Mouse (Mus musculus) limb, embryonic 11.5 days (tissue): ENCODE results near the gene Cyp4f40. TPM values are rescaled to one million over a fixed set of nuclear protein-coding genes. Genes with fewer than 3 reads are reported as not detected.
"Not testable (repeated sequence)": the region's sequence is repeated elsewhere in the genome, so short reads cannot be mapped to it uniquely, and the experiment has no call there.

Source experiments
- ATAC-seq: fragments of 200-750 bp; cut with Nextera tagmentation; 2 replicates; pipeline ENCODE4 v1.8.0; 2017; ENCODE audit warnings: low read depth; ENCODE audit not compliant: insufficient number of reproducible peaks, low FRiP score, low TSS enrichment
- DNase-seq: peaks from one replicate; pipeline ENCODE4 v3.0.0-alpha.2; 2015; ENCODE audit warnings: low spot score
- H3K27ac ChIP-seq: fragments of 300-500 bp; sonication (generic); replicated peaks from 2 replicates; pipeline ENCODE4 v1.5.1; 2014; ENCODE audit warnings: low read depth, mild to moderate bottlenecking, low read length
- H3K27me3 ChIP-seq: fragments of 300-500 bp; sonication (generic); 2 replicates; pipeline ENCODE4 v1.6.1; 2014; ENCODE audit warnings: mild to moderate bottlenecking, low read length, mixed read lengths; ENCODE audit not compliant: control insufficient read depth, insufficient read depth
- H3K36me3 ChIP-seq: fragments of 300-500 bp; sonication (generic); 2 replicates; pipeline ENCODE4 v1.6.1; 2014; ENCODE audit warnings: mild to moderate bottlenecking, low read length, moderate library complexity, mixed read lengths; ENCODE audit not compliant: control insufficient read depth, insufficient read depth
- H3K4me1 ChIP-seq: fragments of 300-500 bp; sonication (generic); 2 replicates; pipeline ENCODE4 v1.6.1; 2014; ENCODE audit warnings: low read length, mixed read lengths; ENCODE audit not compliant: control insufficient read depth, insufficient read depth
- H3K4me2 ChIP-seq: fragments of 300-500 bp; sonication (generic); 2 replicates; pipeline ENCODE4 v1.6.1; 2014; ENCODE audit warnings: low read depth, mild to moderate bottlenecking, moderate library complexity; ENCODE audit not compliant: severe bottlenecking
- H3K4me3 ChIP-seq: fragments of 300-500 bp; sonication (generic); 2 replicates; pipeline ENCODE4 v1.5.1; 2014; ENCODE audit warnings: low read depth, low read length
- H3K9ac ChIP-seq: fragments of 300-500 bp; sonication (generic); 2 replicates; pipeline ENCODE4 v1.6.1; 2014; ENCODE audit warnings: mild to moderate bottlenecking, low read length
- H3K9me3 ChIP-seq: fragments of 300-500 bp; sonication (generic); 2 replicates; pipeline ENCODE4 v1.6.1; 2016; ENCODE audit warnings: low read length; ENCODE audit not compliant: control insufficient read depth
- WGBS: fragments of 180-500 bp; shearing (Covaris S2); extraction: QIAGEN DNeasy Blood & Tissue Kit; methylation state at CpG from one replicate; pipeline ENCODE4 v1.1.7; 2014; 5-methylcytosine and 5-hydroxymethylcytosine counted together
- polyA plus RNA-seq: library from polyadenylated mRNA; unstranded; fragments of >200 nt; fragmentation: Nextera tagmentation; extraction: Ambion mirVana; gene quantifications from 2 replicates; pipeline ENCODE4 v1.2.1, GENCODE M21; 2014

The Cyp4f40 gene
- polyA plus RNA-seq, 1 experiment from 2014 or later = not detected

- H3K4me3 ChIP-seq = peak overlapping the region; percentile 22; the same call in 1 of the 2 replicates
- not testable (repeated sequence) for H3K27ac ChIP-seq, H3K9me3 ChIP-seq, H3K36me3 ChIP-seq, H3K27me3 ChIP-seq, DNase-seq, H3K4me1 ChIP-seq
- H3K4me2 ChIP-seq = peak overlapping the region; percentile 51
- ATAC-seq = 0 out of 2 replicates have a peak, but pooled peaks have one; percentile 17
- WGBS = 79% methylated on average over 9 of the region's 9 CpGs
- H3K9ac ChIP-seq = peak overlapping the region; percentile 32; the same call in 1 of the 2 replicates
Observed at GRCm38 (mm10) chr17:32634242-32634971, 24.3 kb upstream of the Cyp4f40 start.

GRCm38 (mm10) chr17:32634972-32635314 lies 23.8 kb upstream of the Cyp4f40 start:
- DNase-seq (peak; percentile 93), ATAC-seq (0 out of 2 replicates have a peak, but pooled peaks have one; percentile 47)
- Histone ChIP-seq H3K4me3 (peak overlapping the region; percentile 22), H3K27me3 (no peaks in the 10 kb centered on the region), H3K4me1 (no peaks in the 10 kb centered on the region), H3K4me2 (peak overlapping the region; percentile 51), H3K27ac (no peak overlapping the region), H3K36me3 (no peaks in the 10 kb centered on the region), H3K9me3 (no peaks in the 10 kb centered on the region), H3K9ac (peak overlapping the region; percentile 32; the same call in 1 of the 2 replicates)
- WGBS = 1% methylated on average over 17 of the region's 17 CpGs

- Histone ChIP-seq H3K9ac (no peak overlapping the region), H3K4me2 (no peak overlapping the region)
Observed at GRCm38 (mm10) chr17:32636341-32636740, 22.4 kb upstream of the Cyp4f40 start.

GRCm38 (mm10) chr17:32637151-32637550 lies 21.5 kb upstream of the Cyp4f40 start:
- WGBS = 84% methylated on average over 2 of the region's 2 CpGs
- H3K27ac ChIP-seq = no peak overlapping the region
- H3K4me2 ChIP-seq = no peak overlapping the region
- no peak for ATAC-seq
- DNase-seq = no peak
- H3K4me3 ChIP-seq = no peak overlapping the region
- no peaks in the 10 kb centered on the region for H3K36me3 ChIP-seq
- H3K9ac ChIP-seq = no peak overlapping the region
- H3K9me3 ChIP-seq = no peaks in the 10 kb centered on the region
- H3K4me1 ChIP-seq = no peaks in the 10 kb centered on the region
- no peaks in the 10 kb centered on the region for H3K27me3 ChIP-seq

More at GRCm38 (mm10) chr17:32636341-32636740, 22.4 kb upstream of the Cyp4f40 start:
- Histone ChIP-seq H3K27ac (no peak overlapping the region), H3K9me3 (no peaks in the 10 kb centered on the region), H3K4me1 (no peaks in the 10 kb centered on the region), H3K27me3 (no peaks in the 10 kb centered on the region), H3K4me3 (no peak overlapping the region), H3K36me3 (no peaks in the 10 kb centered on the region)
- ATAC-seq (no peak), DNase-seq (no peak)
- WGBS = 53% methylated on average over 3 of the region's 3 CpGs

GRCm38 (mm10) chr17:32646631-32647030 lies 12.1 kb upstream of the Cyp4f40 start:
- Histone ChIP-seq H3K9ac (no peak overlapping the region), H3K9me3 (no peaks in the 10 kb centered on the region), H3K4me3 (no peak overlapping the region), H3K27ac (no peak overlapping the region), H3K4me2 (no peak overlapping the region), H3K36me3 (no peaks in the 10 kb centered on the region), H3K27me3 (no peaks in the 10 kb centered on the region), H3K4me1 (no peaks in the 10 kb centered on the region)
- ATAC-seq (no peak), DNase-seq (no peak)
- 87% methylated on average over 4 of the region's 4 CpGs for WGBS

- Histone ChIP-seq H3K27me3 (no peaks in the 10 kb centered on the region), H3K9ac (no peak overlapping the region), H3K36me3 (no peaks in the 10 kb centered on the region), H3K4me3 (no peak overlapping the region), H3K4me1 (no peaks in the 10 kb centered on the region), H3K4me2 (no peak overlapping the region), H3K9me3 (no peaks in the 10 kb centered on the region), H3K27ac (no peak overlapping the region)
- no peak for DNase-seq
- ATAC-seq = no peak
- WGBS = 94% methylated on average over 4 of the region's 4 CpGs
Observed at GRCm38 (mm10) chr17:32653860-32654259, 4.8 kb upstream of the Cyp4f40 start.

- no peak overlapping the region for H3K4me3 ChIP-seq
- H3K27me3 ChIP-seq = no peaks in the 10 kb centered on the region
- ATAC-seq = no peak
- no peaks in the 10 kb centered on the region for H3K36me3 ChIP-seq
- H3K27ac ChIP-seq = no peak overlapping the region
- WGBS = 80% methylated on average over 3 of the region's 3 CpGs
- DNase-seq = no peak
- no peaks in the 10 kb centered on the region for H3K9me3 ChIP-seq
- no peak overlapping the region for H3K4me2 ChIP-seq
- no peak overlapping the region for H3K9ac ChIP-seq
- no peaks in the 10 kb centered on the region for H3K4me1 ChIP-seq
Observed at GRCm38 (mm10) chr17:32657041-32657440, 1.7 kb upstream of the Cyp4f40 start.

GRCm38 (mm10) chr17:32658246-32658645 lies 454 bp upstream of the Cyp4f40 start:
- H3K4me2 ChIP-seq = no peak overlapping the region
- H3K4me1 ChIP-seq = no peaks in the 10 kb centered on the region
- no peak for ATAC-seq
- H3K27me3 ChIP-seq = no peaks in the 10 kb centered on the region
- no peaks in the 10 kb centered on the region for H3K36me3 ChIP-seq
- H3K27ac ChIP-seq = no peak overlapping the region
- 100% methylated on average over 1 of the region's 1 CpGs for WGBS
- H3K9ac ChIP-seq = no peak overlapping the region
- no peak for DNase-seq
- no peak overlapping the region for H3K4me3 ChIP-seq
- no peaks in the 10 kb centered on the region for H3K9me3 ChIP-seq

GRCm38 (mm10) chr17:32673976-32674375 lies 15.3 kb downstream of the Cyp4f40 start:
- H3K36me3 ChIP-seq = no peaks in the 10 kb centered on the region
- H3K27ac ChIP-seq = no peak overlapping the region
- WGBS = 68% methylated on average over 7 of the region's 7 CpGs
- no peaks in the 10 kb centered on the region for H3K4me1 ChIP-seq
- DNase-seq = peak; percentile 39
- no peak for ATAC-seq
- no peak overlapping the region for H3K4me2 ChIP-seq
- no peaks in the 10 kb centered on the region for H3K9me3 ChIP-seq
- H3K9ac ChIP-seq = no peak overlapping the region
- no peak overlapping the region for H3K4me3 ChIP-seq
- no peaks in the 10 kb centered on the region for H3K27me3 ChIP-seq
